Mouse (Mus musculus): ENCODE data around the gene Ms4a4a. TPM values are rescaled to one million over a fixed set of nuclear protein-coding genes. Genes with fewer than 3 reads are reported as not detected.

The Ms4a4a gene
- total RNA-seq (2023), result 10 to 100 TPM; 12.9 to 24.1 TPM

GRCm38 (mm10) chr19:11375273-11375672 lies at the start of gene Ms4a4a:
Gene Ms4a4a (plus strand): TSS chr19:11375523.

DNA sequence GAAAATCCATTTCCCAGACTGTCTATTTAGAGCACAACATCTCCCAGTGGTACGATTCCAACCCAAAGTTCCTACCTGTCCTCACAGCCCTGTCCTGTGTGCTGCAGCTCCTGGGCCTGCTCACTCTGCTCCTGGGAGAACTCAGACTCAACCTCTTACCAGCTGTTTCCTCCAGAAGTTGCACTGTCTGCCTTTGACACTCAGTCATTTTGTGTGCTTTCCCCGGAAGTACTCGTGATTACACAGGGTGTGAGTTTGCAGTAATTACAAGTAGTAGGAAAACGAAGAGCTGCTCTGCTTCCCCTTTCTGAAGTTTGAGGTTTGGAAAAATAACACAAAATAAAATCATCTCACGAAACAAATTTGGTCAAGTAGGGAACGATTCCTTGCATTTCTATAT lies 39.4 kb upstream of the Ms4a4a start, which contains the start of gene Ms4a7:
TSS of gene Ms4a7 (minus strand) at position 215 of the 400 bp plus-strand sequence.

DNA sequence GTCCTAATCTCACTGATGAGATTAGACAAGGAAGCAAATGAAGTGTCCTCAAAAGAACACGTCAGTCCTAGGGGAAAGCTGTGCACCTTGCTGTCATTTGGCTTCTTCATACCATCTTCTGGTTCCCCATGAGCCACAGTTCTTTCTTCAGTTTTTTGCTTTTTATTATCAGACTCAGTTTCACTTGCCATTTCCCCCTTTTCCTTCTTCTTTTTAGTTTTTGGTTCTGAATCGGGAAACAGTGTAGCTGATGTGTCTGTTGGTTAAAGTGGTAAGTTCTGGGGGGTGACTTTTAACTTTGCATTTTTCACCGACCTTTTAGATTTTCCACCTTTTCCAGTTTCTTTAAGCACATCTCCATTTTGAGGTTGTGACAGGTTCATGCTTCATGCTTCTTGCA lies 29.2 kb downstream of the Ms4a4a start, which contains the start of gene Ms4a4c:
TSS of gene Ms4a4c (plus strand) at position 244 of the 400 bp plus-strand sequence.

Other genes starting within 250 kb of the Ms4a4a start
- gene 1700017D01Rik, start 244.6 kb upstream of the Ms4a4a start, total RNA-seq (2023), result not detected
- not detected for gene 1700025F22Rik, start 210.2 kb upstream of the Ms4a4a start, total RNA-seq (2023)
- not detected for gene Ms4a13, start 178.8 kb upstream of the Ms4a4a start, total RNA-seq (2023)
- gene Ms4a12, start 143.1 kb upstream of the Ms4a4a start, total RNA-seq (2023), result not detected
- gene Ms4a1, start 109.3 kb upstream of the Ms4a4a start, total RNA-seq (2023), result 1 to 10 TPM; 1.4 to 4.1 TPM
- gene Ms4a5, start 91.7 kb upstream of the Ms4a4a start, total RNA-seq (2023), result not detected
- gene Ms4a14, start 61.1 kb upstream of the Ms4a4a start, total RNA-seq (2023), result not detected
- gene Ms4a7, start 39.4 kb upstream of the Ms4a4a start, total RNA-seq (2023), result under 1 TPM; 0.56 to 0.57 TPM
- 10 to 100 TPM; 27.3 to 57.7 TPM for gene Ms4a4c, start 29.2 kb downstream of the Ms4a4a start, total RNA-seq (2023)
- 10 to 100 TPM in 1 of 2 experiments, 1 to 10 TPM in 1; 8.0 to 11.1 TPM for gene Ms4a4b, start 68.0 kb downstream of the Ms4a4a start, total RNA-seq (2023)
- 100 to 1,000 TPM; 174 to 269 TPM for gene Ms4a6c, start 93.8 kb downstream of the Ms4a4a start, total RNA-seq (2023)
- gene Gm8369, start 110.4 kb downstream of the Ms4a4a start, total RNA-seq (2023), result 1 to 10 TPM; 2.7 to 4.3 TPM
- gene Ms4a6b, start 141.0 kb downstream of the Ms4a4a start, total RNA-seq (2023), result 10 to 100 TPM; 20.0 to 26.4 TPM
- not detected for gene Ms4a4d, start 161.3 kb downstream of the Ms4a4a start, total RNA-seq (2023)
- 10 to 100 TPM in 1 of 2 experiments, 1 to 10 TPM in 1; 8.6 to 13.8 TPM for gene Ms4a6d, start 229.3 kb downstream of the Ms4a4a start, total RNA-seq (2023)
- 1 to 10 TPM; 4.4 to 9.2 TPM for gene Ms4a2, start 248.2 kb downstream of the Ms4a4a start, total RNA-seq (2023)